Mouse (Mus musculus): ENCODE results near the gene Mzf1.

DNA sequence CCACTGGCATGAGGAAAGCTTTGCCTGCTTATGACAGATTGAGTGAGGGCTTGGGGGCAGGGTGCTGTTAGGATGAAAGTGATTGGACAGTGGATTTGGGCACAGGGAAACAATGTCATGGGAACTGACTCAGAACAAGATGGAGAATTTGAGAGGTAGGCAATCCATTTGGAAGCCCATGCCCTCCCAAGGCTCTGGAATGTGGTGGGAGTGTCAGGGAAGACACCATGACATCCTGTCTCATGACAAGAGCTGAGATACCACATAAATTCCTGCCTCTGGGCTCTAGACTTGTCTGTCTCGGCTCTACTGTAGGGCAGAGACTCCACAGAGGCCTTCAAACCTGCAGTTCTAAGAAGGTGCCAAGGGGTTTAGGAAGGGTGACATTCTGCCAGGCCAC lies 13.3 kb downstream of the Mzf1 start:
- TF ChIP-seq CTCF (IDR thresholded peaks at IDR 0.05; ENCODE audit: extremely low read depth, insufficient read length, insufficient replicate concordance, low read depth, low read length) (no peak), POLR2A (IDR thresholded peaks at IDR 0.05; ENCODE audit: low read depth, low read length) (no peak)
